Mouse (Mus musculus): ENCODE measurements around the gene Alg9. TPM values are rescaled to one million over a fixed set of nuclear protein-coding genes. Genes with fewer than 3 reads are reported as not detected.
A peak's percentile ranks its signal among the peaks of the same experiment; 100 is the strongest.

Gene Alg9
- total RNA-seq (2017), result 18.0 and 18.2 TPM in 2 replicates

DNA sequence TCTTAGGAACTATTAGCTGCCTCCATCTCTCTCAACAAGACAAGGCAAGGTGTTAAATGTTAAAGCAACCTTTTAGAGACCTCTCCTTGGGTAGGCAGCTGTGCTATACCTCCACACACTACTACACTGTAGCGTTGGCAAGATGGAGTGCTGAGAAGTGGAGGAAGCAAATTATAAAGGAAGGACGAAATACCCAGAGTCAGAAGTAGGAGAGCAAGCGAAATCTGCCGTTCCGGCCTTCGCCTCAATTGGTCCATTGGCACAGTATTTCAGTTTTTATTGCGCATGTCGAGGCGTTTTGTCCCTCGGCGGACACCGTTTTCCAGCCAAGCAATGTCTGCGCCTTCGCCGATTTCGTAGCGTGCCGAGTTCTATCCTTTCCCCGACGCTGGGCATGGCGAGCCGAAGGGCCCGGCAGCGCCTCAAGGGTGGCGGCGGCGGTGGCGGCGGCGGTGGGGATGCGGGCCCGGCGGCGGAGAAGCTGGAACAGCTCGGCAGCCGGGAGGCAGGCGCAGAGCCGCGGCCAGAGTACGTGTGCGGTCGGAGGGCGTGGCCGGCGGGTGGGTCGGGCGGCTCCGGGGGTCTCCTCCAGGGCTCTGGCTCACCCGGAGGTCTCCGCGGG lies at the start of gene Alg9, which contains the start of gene 1110032A03Rik:
Alg9 (plus strand) TSS at position 29 of the 622 bp plus-strand sequence.
1110032A03Rik (minus strand) TSS at position 530 of the 622 bp plus-strand sequence.
- peak; percentile 63 to 75 for ATAC-seq (replicated peaks in 1 of 2; ENCODE audit: insufficient read depth in 1 of 2, low FRiP score in 2 of 2, low TSS enrichment in 1 of 2, low read depth in 1 of 2, poor library complexity in 2 of 2, severe bottlenecking in 2 of 2)

DNA sequence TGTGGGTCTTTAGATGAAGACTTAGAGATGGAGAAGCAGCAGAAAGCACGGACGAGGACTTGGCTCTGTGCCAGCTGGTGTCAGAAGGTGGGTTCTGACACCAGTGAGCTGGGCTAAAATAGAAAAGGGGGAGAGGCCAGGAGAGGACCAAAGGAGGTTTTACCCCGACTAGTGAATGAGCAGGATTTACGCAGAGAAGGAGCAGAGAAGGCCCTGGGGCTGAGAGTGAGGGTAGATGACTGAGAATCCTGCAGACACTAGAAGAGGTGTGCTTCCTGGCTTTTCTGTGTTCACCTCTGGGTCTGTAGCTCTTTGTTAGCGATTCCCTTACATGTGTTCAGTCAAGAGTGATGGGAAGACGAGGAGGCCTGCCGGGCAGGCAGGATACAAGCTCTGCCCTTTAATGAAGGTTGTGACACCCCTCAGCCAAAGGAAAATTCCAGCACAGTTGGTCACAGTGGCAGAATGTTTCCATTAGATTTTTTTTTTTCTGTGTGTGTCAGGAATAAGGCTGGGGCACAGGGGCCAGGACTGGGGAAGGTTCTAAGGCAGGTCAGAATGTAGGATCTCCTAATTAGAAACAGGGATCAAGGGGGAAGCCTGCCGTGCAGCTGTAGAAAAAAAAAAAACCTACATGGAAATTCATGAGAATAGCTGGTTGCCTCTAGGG lies 48.8 kb upstream of the Alg9 start:
- ATAC-seq (replicated peaks in 1 of 2; ENCODE audit: insufficient read depth in 1 of 2, low FRiP score in 2 of 2, low TSS enrichment in 1 of 2, low read depth in 1 of 2, poor library complexity in 2 of 2, severe bottlenecking in 2 of 2), result no peak

DNA sequence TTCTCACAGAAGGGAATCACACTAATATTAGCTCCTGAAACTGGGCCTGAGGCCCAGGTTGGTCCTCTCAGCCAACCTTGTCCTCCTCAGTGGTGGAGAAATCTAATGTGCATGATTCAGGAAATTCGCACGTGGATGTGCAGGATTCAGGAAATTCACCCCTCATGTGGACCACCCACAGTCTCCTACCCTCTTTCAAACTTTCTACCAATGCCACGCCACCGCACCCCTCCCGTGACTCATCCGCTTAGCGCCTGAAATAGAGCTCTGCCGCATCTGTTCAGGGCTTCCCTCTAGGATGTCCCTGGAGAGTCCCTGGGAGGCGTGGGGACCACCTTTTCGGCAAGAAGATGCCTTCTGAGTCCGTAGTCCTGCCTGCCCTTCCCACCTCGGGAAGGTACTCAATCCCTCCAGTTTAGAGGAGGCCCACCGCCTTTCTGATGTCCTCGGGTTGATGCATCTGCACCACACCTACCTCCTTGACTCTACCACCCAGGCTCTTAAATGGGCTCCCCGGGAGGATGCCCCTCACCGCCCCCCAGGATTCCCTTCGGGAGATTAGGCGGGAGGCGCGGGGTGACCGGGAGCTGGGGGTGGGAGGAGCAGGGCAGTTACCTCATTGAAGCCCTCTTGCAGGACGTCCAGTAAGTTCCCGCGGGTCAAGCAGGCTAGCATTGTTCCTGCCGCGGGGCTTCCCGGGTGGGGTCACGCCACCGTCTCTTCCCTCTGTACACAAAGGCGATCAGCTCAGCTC lies 47.5 kb upstream of the Alg9 start:
- no peak for ATAC-seq (replicated peaks in 1 of 2; ENCODE audit: insufficient read depth in 1 of 2, low FRiP score in 2 of 2, low TSS enrichment in 1 of 2, low read depth in 1 of 2, poor library complexity in 2 of 2, severe bottlenecking in 2 of 2)

GRCm38 (mm10) chr9:50727925-50728651 lies 46.7 kb upstream of the Alg9 start:
- peak; percentile 68 to 71 for ATAC-seq (replicated peaks in 1 of 2; ENCODE audit: insufficient read depth in 1 of 2, low FRiP score in 2 of 2, low TSS enrichment in 1 of 2, low read depth in 1 of 2, poor library complexity in 2 of 2, severe bottlenecking in 2 of 2)

DNA sequence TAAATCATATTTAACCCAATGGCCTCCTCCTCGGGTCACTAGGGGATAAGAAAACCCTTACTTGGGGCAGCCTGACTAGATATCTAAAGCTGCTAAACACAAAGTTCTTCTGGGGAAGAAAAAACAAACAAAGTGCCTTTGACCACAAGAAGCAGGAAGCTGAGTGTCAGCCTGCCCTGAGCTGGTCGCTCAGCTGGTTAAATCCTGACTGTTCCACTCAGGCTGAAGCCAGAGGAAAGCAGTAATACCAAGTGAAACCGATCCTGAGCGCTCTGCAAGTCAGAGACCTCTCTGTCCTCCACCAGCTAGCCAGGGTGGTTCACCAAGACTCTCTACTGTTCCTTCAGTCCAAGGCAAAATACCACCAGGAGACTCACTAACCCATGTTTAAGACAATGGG lies 45.2 kb upstream of the Alg9 start:
- 0 out of 4 replicates have a peak, but pooled peaks have one; percentile 12 to 27 for ATAC-seq (replicated peaks in 1 of 2; ENCODE audit: insufficient read depth in 1 of 2, low FRiP score in 2 of 2, low TSS enrichment in 1 of 2, low read depth in 1 of 2, poor library complexity in 2 of 2, severe bottlenecking in 2 of 2)

DNA sequence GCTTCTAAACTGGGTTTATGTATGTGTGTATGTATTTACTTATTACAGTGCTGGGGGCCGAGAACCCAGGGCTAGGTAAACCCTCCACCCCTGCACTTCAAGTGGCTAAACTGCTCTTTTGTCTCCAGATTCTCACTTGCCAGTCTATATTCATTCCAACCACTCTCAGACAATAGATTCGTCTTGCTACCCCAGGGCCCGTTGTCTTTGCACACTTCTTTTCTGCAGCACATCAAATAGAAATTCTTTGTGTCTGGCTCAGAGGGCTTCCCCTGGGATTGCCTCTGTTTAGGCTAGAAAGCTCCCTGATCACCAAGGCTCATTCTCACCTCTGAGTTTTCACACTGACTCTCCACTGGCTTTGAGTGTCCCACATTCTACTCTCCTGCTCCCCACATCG lies 42.3 kb upstream of the Alg9 start:
- no peak for ATAC-seq (replicated peaks in 1 of 2; ENCODE audit: insufficient read depth in 1 of 2, low FRiP score in 2 of 2, low TSS enrichment in 1 of 2, low read depth in 1 of 2, poor library complexity in 2 of 2, severe bottlenecking in 2 of 2)

GRCm38 (mm10) chr9:50734989-50735388 lies 39.8 kb upstream of the Alg9 start:
- ATAC-seq (replicated peaks in 1 of 2; ENCODE audit: insufficient read depth in 1 of 2, low FRiP score in 2 of 2, low TSS enrichment in 1 of 2, low read depth in 1 of 2, poor library complexity in 2 of 2, severe bottlenecking in 2 of 2), result no peak

DNA sequence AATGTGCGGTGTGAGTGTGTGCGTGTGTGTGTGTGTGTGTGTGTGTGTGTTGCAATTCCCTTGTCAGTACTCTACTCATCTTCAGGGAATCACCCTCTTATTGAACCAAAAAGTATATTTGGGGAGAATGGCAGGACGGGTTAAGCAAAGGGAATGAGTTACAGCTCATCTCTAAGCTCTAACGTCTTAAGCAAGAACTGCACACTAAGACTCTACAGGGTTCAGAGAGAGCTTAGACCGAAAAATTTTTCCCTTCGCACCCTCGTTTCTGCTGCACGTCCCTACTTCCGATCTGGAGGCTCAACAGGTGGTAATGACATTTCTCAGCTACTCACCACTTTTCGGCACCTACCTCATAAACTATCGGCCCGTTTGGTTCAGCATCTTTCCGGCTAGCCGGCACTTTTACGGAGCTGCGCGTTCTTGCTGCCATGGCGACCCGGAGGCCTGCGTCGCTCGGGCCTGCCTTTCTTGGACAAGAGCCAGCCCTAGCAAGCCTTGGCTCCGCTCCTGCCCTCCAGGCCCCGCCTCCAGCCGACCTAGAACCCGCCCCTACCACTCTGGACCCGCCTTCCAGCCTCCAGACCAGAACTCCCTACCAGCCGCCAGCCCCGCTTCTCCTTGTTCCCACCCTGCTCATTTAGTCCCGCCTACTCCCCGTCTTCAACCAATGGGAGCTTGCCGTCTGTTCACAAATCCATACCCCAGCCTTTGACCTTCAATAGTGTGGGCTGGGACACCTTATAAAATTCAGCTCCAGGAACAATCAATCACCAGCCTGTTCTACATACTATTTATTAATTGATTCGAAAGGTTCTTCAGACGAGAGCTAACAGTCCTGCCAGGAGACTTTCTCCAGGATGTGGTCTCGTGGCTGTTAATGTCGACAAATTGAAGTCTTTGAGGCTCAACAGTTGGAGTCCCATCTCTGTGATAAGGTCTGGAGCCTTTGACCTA lies 35.6 kb upstream of the Alg9 start, which contains the start of gene Dixdc1:
Dixdc1 (minus strand) TSS at position 604 of the 957 bp plus-strand sequence.
- peak; percentile 91 to 98 for ATAC-seq (replicated peaks in 1 of 2; ENCODE audit: insufficient read depth in 1 of 2, low FRiP score in 2 of 2, low TSS enrichment in 1 of 2, low read depth in 1 of 2, poor library complexity in 2 of 2, severe bottlenecking in 2 of 2)

- ATAC-seq (replicated peaks in 1 of 2; ENCODE audit: insufficient read depth in 1 of 2, low FRiP score in 2 of 2, low TSS enrichment in 1 of 2, low read depth in 1 of 2, poor library complexity in 2 of 2, severe bottlenecking in 2 of 2), result no peak
Measured at GRCm38 (mm10) chr9:50740867-50741784, 33.7 kb upstream of the Alg9 start.

- no peak for ATAC-seq (replicated peaks in 1 of 2; ENCODE audit: insufficient read depth in 1 of 2, low FRiP score in 2 of 2, low TSS enrichment in 1 of 2, low read depth in 1 of 2, poor library complexity in 2 of 2, severe bottlenecking in 2 of 2)
Measured at GRCm38 (mm10) chr9:50742261-50742660, 32.6 kb upstream of the Alg9 start.

DNA sequence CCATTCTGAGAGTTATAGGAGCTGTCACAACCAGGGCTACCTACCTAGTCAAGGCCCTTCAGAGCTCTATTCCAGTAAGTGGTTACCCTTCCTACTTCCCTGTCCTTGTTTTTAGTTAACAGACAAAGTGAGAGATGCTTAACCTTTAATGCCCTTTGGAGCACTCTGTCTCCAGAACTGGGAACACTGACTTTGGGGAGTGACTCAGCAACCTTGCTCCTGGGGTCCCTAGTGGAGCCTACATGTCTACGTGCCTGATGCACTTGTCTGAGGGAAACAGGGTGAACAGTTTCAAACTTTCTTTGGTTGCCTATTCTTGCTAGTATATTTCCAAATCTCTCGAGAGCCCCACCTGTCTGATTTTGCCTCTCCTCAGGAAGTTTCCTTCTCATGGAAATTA lies 32.1 kb upstream of the Alg9 start:
- no peak for ATAC-seq (replicated peaks in 1 of 2; ENCODE audit: insufficient read depth in 1 of 2, low FRiP score in 2 of 2, low TSS enrichment in 1 of 2, low read depth in 1 of 2, poor library complexity in 2 of 2, severe bottlenecking in 2 of 2)

GRCm38 (mm10) chr9:50745806-50746205 lies 29.0 kb upstream of the Alg9 start:
- no peak for ATAC-seq (replicated peaks in 1 of 2; ENCODE audit: insufficient read depth in 1 of 2, low FRiP score in 2 of 2, low TSS enrichment in 1 of 2, low read depth in 1 of 2, poor library complexity in 2 of 2, severe bottlenecking in 2 of 2)

GRCm38 (mm10) chr9:50746214-50746677 lies 28.6 kb upstream of the Alg9 start, which contains the start of gene 2310030G06Rik:
Gene 2310030G06Rik (minus strand): TSS chr9:50746536.
- ATAC-seq (replicated peaks in 1 of 2; ENCODE audit: insufficient read depth in 1 of 2, low FRiP score in 2 of 2, low TSS enrichment in 1 of 2, low read depth in 1 of 2, poor library complexity in 2 of 2, severe bottlenecking in 2 of 2), result no peak

GRCm38 (mm10) chr9:50750706-50751105 lies 24.1 kb upstream of the Alg9 start:
- ATAC-seq (replicated peaks in 1 of 2; ENCODE audit: insufficient read depth in 1 of 2, low FRiP score in 2 of 2, low TSS enrichment in 1 of 2, low read depth in 1 of 2, poor library complexity in 2 of 2, severe bottlenecking in 2 of 2), result no peak

GRCm38 (mm10) chr9:50751323-50751722 lies 23.5 kb upstream of the Alg9 start, which contains the start of gene Cryab:
Gene Cryab (plus strand): TSS chr9:50751325.
- no peak for ATAC-seq (replicated peaks in 1 of 2; ENCODE audit: insufficient read depth in 1 of 2, low FRiP score in 2 of 2, low TSS enrichment in 1 of 2, low read depth in 1 of 2, poor library complexity in 2 of 2, severe bottlenecking in 2 of 2)
